Mouse (Mus musculus) C2C12 (cell line): Measurements from ENCODE around the gene Oas1c. TPM values are rescaled to one million over a fixed set of nuclear protein-coding genes. Genes with fewer than 3 reads are reported as not detected.

Experiments used
- H3K27me3 ChIP-seq: one replicate; pipeline ENCODE4 v1.6.1; 2011; ENCODE audit not compliant: control insufficient read depth, insufficient read depth, insufficient read length
- H3K36me3 ChIP-seq: one replicate; pipeline ENCODE4 v1.6.1; 2011; ENCODE audit not compliant: control insufficient read depth, insufficient read depth
- H3K4me3 ChIP-seq: one replicate; pipeline ENCODE4 v1.5.1; 2011; ENCODE audit warnings: mild to moderate bottlenecking, control low read depth; ENCODE audit not compliant: poor library complexity, insufficient read depth, severe bottlenecking
- H3K79me2 ChIP-seq: one replicate; pipeline ENCODE4 v1.6.1; 2011; ENCODE audit not compliant: control insufficient read depth, insufficient read depth
- H3K79me3 ChIP-seq: one replicate; pipeline ENCODE4 v1.6.1; 2011; ENCODE audit warnings: low read depth, control low read depth
- H3ac ChIP-seq: one replicate; pipeline ENCODE3; 2011; ENCODE audit warnings: low read depth; ENCODE audit not compliant: control insufficient read depth, insufficient read length
- CEBPB ChIP-seq: IDR thresholded peaks from one replicate; pipeline ENCODE4 v1.6.1; 2011; ENCODE audit warnings: low read depth, mild to moderate bottlenecking, control low read depth, moderate library complexity
- CTCF ChIP-seq: IDR thresholded peaks from one replicate; pipeline ENCODE4 v1.5.1; 2011; ENCODE audit not compliant: control insufficient read depth, insufficient read depth, insufficient read length
- FOSL1 ChIP-seq: IDR thresholded peaks from one replicate; pipeline ENCODE4 v1.8.0; 2011; ENCODE audit warnings: mild to moderate bottlenecking, low read length; ENCODE audit not compliant: poor library complexity, insufficient read depth, severe bottlenecking
- MAX ChIP-seq: IDR thresholded peaks from one replicate; pipeline ENCODE4 v1.6.1; 2011; ENCODE audit warnings: mild to moderate bottlenecking, control low read depth
- MYOD1 ChIP-seq: IDR thresholded peaks from one replicate; pipeline ENCODE4 v1.6.1; 2011; ENCODE audit warnings: low read depth; ENCODE audit not compliant: control insufficient read depth, insufficient read length
- MYOG ChIP-seq: IDR thresholded peaks from one replicate; pipeline ENCODE4 v1.6.1; 2011; ENCODE audit not compliant: control insufficient read depth, insufficient read length; ENCODE audit errors: extremely low read depth
- USF1 ChIP-seq: IDR thresholded peaks from one replicate; pipeline ENCODE4 v1.6.1; 2011; ENCODE audit warnings: low read depth, mild to moderate bottlenecking, control low read depth, moderate library complexity
- microRNA-seq: library from miRNA; unstranded; fragments of <30 nt; microRNA quantifications from one replicate; pipeline ENCODE4, GENCODE M21; 2019; ENCODE audit warnings: borderline microRNAs expressed
- polyA plus RNA-seq: library from polyadenylated mRNA; unstranded; fragments of >200 nt; fragmentation: generic; extraction: Trizol; gene quantifications from one replicate; pipeline ENCODE4 v1.2.1, GENCODE M21; 2012; ENCODE audit warnings: missing spikeins

The Oas1c gene
- polyA plus RNA-seq, 1 experiment = 0.07 TPM

- no peaks in the 10 kb centered on the region for H3K79me3 ChIP-seq
- H3K27me3 ChIP-seq = peaks cover 37% of the 10 kb centered on the region
- no peak overlapping the region for H3K4me3 ChIP-seq
- H3K79me2 ChIP-seq = no peaks in the 10 kb centered on the region
- no peaks in the 10 kb centered on the region for H3K36me3 ChIP-seq
- TF ChIP-seq CTCF = no peak
- no peak overlapping the region for H3ac ChIP-seq
Observed at GRCm38 (mm10) chr5:120754215-120754614, 58.1 kb downstream of the Oas1c start.

GRCm38 (mm10) chr5:120752786-120753185 is 59.5 kb downstream of the Oas1c start:
- H3ac ChIP-seq = no peak overlapping the region
- no peaks in the 10 kb centered on the region for H3K36me3 ChIP-seq
- no peaks in the 10 kb centered on the region for H3K79me2 ChIP-seq
- peaks cover 29% of the 10 kb centered on the region for H3K27me3 ChIP-seq
- TF ChIP-seq USF1 (no peak), CEBPB (no peak), MAX (no peak), MYOG (no peak), CTCF (no peak), MYOD1 (no peak), FOSL1 (no peak)
- H3K79me3 ChIP-seq = no peaks in the 10 kb centered on the region
- no peak overlapping the region for H3K4me3 ChIP-seq

- no peaks in the 10 kb centered on the region for H3K79me3 ChIP-seq
- H3ac ChIP-seq = no peak overlapping the region
- H3K4me3 ChIP-seq = no peak overlapping the region
- no peaks in the 10 kb centered on the region for H3K79me2 ChIP-seq
- H3K36me3 ChIP-seq = no peaks in the 10 kb centered on the region
- TF ChIP-seq MAX (no peak), CEBPB (no peak), USF1 (no peak), MYOD1 (no peak), MYOG (no peak), FOSL1 (no peak), CTCF (no peak)
- peaks cover 27% of the 10 kb centered on the region for H3K27me3 ChIP-seq
Observed at GRCm38 (mm10) chr5:120751206-120751605, 61.1 kb downstream of the Oas1c start.

Small RNA genes within 50 kb of the gene (microRNA-seq; reads per million reads assigned to microRNA genes)
- not detected for gene Gm22907

Other genes starting within 250 kb of the Oas1c start
- 34.6 TPM for gene Tpcn1, start 223.8 kb downstream of the Oas1c start, polyA plus RNA-seq
- 0.33 TPM for gene Iqcd, start 223.5 kb downstream of the Oas1c start, polyA plus RNA-seq
- gene Rita1, start 199.9 kb downstream of the Oas1c start, polyA plus RNA-seq = 17.2 TPM
- gene Ddx54, start 199.8 kb downstream of the Oas1c start, polyA plus RNA-seq = 50.2 TPM
- gene Cfap73, start 178.3 kb downstream of the Oas1c start, polyA plus RNA-seq = not detected
- not detected for gene Rasal1, start 163.7 kb downstream of the Oas1c start, polyA plus RNA-seq
- gene Dtx1, start 100.6 kb downstream of the Oas1c start, polyA plus RNA-seq = not detected
- gene Oas2, start 62.7 kb downstream of the Oas1c start, polyA plus RNA-seq = not detected
- not detected for gene Oas3, start 34.9 kb downstream of the Oas1c start, polyA plus RNA-seq
- gene Oas1e, start 17.0 kb downstream of the Oas1c start, polyA plus RNA-seq = not detected
- not detected for gene Oas1f, start 34.9 kb upstream of the Oas1c start, polyA plus RNA-seq
- not detected for gene Oas1h, start 48.9 kb upstream of the Oas1c start, polyA plus RNA-seq
- gene Oas1g, start 75.1 kb upstream of the Oas1c start, polyA plus RNA-seq = not detected
- 0.02 TPM for gene Oas1a, start 95.0 kb upstream of the Oas1c start, polyA plus RNA-seq
- not detected for gene Oas1d, start 102.0 kb upstream of the Oas1c start, polyA plus RNA-seq
- gene Rph3a, start 197.6 kb upstream of the Oas1c start, polyA plus RNA-seq = not detected